Mouse (Mus musculus) lung, adult 2 months (tissue): ENCODE data around the gene Ppm1m. TPM values are rescaled to one million over a fixed set of nuclear protein-coding genes. Genes with fewer than 3 reads are reported as not detected.
"Not testable (repeated sequence)": the region's sequence is repeated elsewhere in the genome, so short reads cannot be mapped to it uniquely, and the experiment has no call there.

Experiments used
- DNase-seq: peaks from one replicate; pipeline ENCODE4 v3.0.0; 2022
- H3K4me1 ChIP-seq: fragments of 200-500 bp; 2 replicates; pipeline ENCODE4 v1.6.1; 2011; ENCODE audit warnings: low read length; ENCODE audit not compliant: control insufficient read depth, insufficient read depth
- H3K4me3 ChIP-seq: fragments of 200-500 bp; replicated peaks from 2 replicates; pipeline ENCODE3; 2011; ENCODE audit warnings: low read depth, mild to moderate bottlenecking, control low read depth, low read length; ENCODE audit errors: extremely low read depth
- CTCF ChIP-seq: fragments of 200-500 bp; IDR thresholded peaks from 2 replicates; pipeline ENCODE4 v1.5.1; 2011; ENCODE audit warnings: mild to moderate bottlenecking, low read length, control low read depth; ENCODE audit not compliant: insufficient read depth
- POLR2A ChIP-seq: fragments of 200-500 bp; IDR thresholded peaks from 2 replicates; pipeline ENCODE4 v1.6.1; 2011; ENCODE audit warnings: low read depth, mild to moderate bottlenecking, control low read depth, low read length, borderline replicate concordance; ENCODE audit errors: extremely low read depth
- WGBS: fragments of 180-500 bp; shearing (Covaris S2); methylation state at CpG from one replicate; pipeline ENCODE4 v1.1.7; 2018; 5-methylcytosine and 5-hydroxymethylcytosine counted together
- polyA plus RNA-seq: library from polyadenylated mRNA; depleted of rRNA; stranded (reverse); fragments of >200 nt; gene quantifications from 2 replicates; pipeline ENCODE4 v1.2.3, GENCODE M21; 2012

Ppm1m gene
- polyA plus RNA-seq, 1 experiment, result 60.7 TPM

DNA sequence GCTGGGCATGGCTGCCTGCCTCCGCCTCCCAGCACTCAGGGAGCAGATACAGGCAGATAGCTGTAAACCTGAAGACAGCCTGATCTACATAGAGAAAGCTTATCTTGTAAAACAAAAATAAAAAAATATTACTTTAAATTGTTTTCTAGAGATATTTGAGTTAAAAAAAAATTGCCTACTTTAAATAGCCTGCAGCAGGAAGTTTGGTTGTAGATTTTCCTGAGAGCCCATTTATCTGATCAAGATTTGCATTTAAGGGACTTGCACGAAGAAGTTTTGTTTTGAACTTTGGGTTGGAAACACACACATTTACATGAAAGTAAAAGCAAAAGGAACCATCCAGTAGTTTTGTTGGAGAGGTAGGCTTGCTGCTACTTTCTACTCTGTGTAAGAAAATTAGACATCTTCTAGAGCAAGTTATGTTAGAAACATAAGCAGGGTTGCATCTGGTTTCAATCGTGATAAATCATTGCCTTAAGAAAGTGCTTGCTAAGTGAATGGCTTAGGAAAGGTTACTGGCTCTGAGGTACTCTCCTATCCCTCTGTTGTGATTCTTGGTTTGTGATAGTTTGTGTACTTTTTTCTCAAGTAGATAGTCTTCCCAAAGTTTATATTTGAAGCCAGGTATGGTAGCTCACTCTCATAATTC is 23.9 kb downstream of the Ppm1m start:
- peaks cover 16% of the 10 kb centered on the region for H3K4me1 ChIP-seq
- H3K4me3 ChIP-seq, result no peak overlapping the region
- no peak for TF ChIP-seq POLR2A
- no peak for TF ChIP-seq CTCF
- WGBS, result 29% methylated on average over 3 of the region's 3 CpGs
- no peak for DNase-seq

DNA sequence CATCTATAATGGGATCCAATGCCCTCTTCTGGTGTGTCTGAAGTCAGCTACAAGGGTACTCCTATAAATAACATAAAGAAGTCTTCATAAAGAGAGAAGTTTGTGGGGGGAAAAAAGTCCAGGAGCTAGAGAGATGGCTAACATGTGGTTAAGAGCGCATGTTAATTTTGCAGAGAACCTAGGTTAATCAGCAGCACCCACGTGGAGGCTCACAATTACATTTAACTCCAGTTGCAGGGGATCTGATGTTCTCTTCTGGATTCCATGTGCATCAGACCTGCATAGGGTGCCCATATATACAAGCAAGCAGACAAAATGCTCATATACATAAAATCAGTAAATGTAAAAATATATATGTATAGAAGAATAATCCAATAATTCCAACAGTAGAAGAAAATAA is 26.2 kb downstream of the Ppm1m start:
- DNase-seq, result no peak
- no peak for TF ChIP-seq CTCF
- TF ChIP-seq POLR2A, result no peak
- 49% methylated on average over 2 of the region's 2 CpGs for WGBS
- peaks cover 16% of the 10 kb centered on the region for H3K4me1 ChIP-seq
- no peak overlapping the region for H3K4me3 ChIP-seq

DNA sequence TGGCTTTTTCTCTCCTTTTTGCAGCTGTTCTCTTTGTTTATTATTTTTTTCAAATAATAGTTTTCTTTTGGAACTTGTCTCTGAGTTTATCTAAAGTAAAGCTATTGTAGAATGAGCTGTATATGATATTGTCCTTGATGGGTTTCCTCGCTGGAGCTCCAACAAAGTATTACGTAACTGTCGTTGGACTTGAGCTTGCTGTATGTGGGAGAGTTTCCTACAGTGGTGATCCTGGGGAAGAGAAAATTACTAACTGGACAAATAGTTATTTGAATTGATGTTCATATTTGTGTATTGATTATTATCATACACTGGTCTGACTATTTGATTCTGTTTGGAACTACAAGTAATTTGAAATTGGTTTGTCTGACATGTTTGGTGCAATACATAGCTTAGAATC is 27.0 kb downstream of the Ppm1m start:
- no peak for DNase-seq
- WGBS, result 3% methylated on average over 3 of the region's 3 CpGs
- Histone ChIP-seq H3K4me1 (peaks cover 16% of the 10 kb centered on the region), H3K4me3 (peak overlapping the region; percentile 37)
- no peak for TF ChIP-seq CTCF
- TF ChIP-seq POLR2A, result no peak

DNA sequence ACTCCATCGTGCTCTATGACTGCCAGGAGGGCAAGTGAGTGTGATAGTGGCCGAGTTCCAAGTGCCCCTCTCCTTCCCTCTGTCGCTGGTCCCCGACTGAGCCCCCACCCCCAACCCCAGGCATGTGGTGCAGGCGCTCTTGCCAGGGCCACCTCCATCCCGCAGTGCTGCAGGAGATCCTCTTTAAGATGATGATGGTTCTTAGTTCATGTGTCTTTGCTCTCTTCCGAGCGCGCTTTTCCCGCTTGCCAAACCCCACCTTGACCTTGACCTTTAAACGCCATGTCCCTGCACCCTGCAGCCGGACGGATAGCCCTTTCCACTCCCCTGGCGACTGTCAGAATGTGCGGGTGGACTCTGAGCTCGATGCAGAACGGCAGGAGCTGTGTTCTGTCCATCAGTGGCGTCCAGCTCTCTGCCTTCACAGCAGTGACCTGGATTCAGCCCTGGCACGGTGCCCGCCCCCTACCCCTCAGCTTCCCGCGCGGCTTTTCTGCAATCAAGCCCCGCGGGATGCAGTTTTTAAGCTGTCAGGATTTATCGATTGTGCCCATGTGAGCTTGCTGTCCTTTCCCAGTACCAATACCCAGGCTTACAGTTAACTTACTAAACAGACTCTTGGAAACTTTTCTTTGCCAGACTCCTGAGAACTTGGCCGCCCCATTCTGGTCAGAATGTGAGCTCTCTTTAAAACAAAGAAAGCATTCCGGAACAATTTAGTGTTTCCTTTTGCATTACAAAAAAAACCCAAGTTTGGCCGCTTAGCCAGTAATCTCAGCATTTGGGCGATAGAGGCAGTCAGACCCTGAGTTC is 28.0 kb downstream of the Ppm1m start:
- DNase-seq, result peak; percentile 68
- WGBS, result under 1% methylated on average over 30 of the region's 30 CpGs
- Histone ChIP-seq H3K4me3 (peak overlapping the region; percentile 98), H3K4me1 (peaks cover 13% of the 10 kb centered on the region)
- TF ChIP-seq CTCF (no peak), POLR2A (peak; percentile 10; the same call in 1 of the 2 replicates)

DNA sequence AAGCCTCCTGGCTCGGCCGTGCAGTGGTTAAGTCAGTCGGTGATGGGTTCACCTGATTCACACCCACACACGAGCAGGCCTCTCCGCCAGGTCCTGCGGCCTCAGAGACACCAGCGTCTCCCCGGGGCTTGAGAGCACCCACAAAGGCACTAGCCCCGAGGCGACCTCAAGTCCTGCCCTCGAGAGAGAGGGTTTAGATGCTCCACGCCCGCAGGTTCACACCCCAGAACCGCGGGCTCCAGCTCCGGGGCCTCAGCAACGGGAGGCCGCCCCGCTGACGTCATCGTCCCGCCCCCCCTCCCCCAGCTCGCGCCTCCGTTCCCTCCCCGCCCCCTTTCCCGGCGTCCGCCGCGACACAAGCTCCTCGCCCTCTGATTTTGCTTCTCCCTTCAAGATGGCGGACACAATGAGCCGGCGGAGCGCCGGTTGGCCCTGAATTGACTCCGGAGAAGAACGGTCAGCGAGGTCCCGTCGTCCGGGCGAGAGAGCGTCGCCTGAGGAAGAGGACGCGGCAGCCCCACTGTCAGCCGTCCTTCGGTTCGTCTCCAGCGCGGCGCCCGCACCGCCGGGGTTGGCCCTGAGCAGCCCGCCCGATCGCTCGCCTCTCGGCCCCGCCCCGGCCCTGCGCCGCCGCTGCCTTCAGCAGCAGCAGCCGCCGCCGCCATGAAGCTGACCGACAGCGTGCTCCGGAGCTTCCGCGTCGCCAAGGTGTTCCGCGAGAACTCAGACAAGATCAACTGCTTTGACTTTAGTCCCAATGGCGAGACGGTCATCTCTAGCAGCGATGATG is 28.8 kb downstream of the Ppm1m start, which contains the start of gene Wdr82:
TSS of gene Wdr82 (plus strand) at position 373 of the 790 bp plus-strand sequence.
- peak; percentile 87 for DNase-seq
- under 1% methylated on average over 81 of the region's 81 CpGs for WGBS
- Histone ChIP-seq H3K4me3 (peak within 1 kb of the TSS; percentile 98), H3K4me1 (peaks cover 9% of the 10 kb centered on the region)
- TF ChIP-seq CTCF (no peak), POLR2A (peak; percentile 86; the same call in 1 of the 2 replicates)

DNA sequence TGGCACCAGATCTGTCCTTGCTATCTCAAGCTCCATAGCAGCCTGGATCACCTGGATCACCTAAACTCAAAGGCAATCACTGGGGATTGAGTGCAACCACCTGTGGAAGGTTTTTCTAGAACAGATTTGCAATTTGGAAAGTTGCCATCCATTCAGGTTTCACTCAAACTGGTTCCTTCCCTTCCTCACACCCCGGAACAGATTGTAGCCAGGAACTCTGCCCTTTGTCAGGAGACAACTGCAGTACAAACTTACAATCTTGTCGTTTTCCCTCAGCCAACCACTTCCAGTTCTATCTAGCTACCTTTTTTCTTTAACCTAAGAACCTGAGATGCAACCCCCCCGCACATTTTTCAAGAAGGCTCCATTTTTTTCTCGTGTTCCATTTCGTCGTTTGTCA is 29.6 kb downstream of the Ppm1m start:
- 40% methylated on average over 6 of the region's 6 CpGs for WGBS
- no peak for DNase-seq
- TF ChIP-seq POLR2A (no peak), CTCF (no peak)
- peaks cover 8% of the 10 kb centered on the region for H3K4me1 ChIP-seq
- no peak overlapping the region for H3K4me3 ChIP-seq

DNA sequence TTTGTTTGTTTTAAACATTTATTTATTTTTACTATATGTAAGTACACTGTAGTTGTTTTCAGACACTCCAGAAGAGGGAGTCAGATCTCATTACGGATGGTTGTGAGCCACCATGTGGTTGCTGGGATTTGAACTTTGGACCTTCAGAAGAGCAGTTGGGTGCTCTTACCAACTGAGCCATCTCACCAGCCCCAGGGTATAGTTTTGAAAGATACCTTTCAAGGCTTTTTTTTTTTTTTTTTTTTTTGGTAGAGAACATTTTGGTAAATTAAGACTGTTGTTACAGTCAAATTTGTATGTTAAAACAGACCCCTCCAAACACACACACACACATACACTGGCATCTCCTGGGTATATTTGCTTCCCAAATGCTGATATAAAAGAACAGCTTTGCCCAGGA is 30.5 kb downstream of the Ppm1m start:
- WGBS, result 55% methylated on average over 1 of the region's 1 CpGs
- DNase-seq, H3K4me3 ChIP-seq, H3K4me1 ChIP-seq: not testable (repeated sequence)

DNA sequence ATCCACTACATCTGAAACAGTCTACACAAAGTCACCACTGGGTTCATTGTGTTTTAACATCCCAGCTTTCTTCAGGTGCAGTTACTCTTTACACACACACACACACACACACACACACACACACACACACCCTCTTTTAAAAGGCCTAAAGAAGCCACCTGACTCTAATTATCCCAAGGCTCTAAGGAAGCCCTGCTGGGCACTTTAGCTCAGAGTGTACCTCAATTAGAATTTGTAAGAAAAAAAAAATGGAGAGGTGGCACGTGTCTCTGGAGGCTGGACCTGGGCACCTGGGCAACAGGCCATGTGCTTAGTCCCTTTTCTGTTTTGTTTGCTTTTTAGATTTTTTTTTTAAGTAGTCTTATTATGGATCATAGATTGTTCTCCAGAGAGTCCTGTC is 31.8 kb downstream of the Ppm1m start:
- 51% methylated on average over 1 of the region's 1 CpGs for WGBS
- H3K4me3 ChIP-seq, result no peak overlapping the region
- DNase-seq, result no peak
- peaks cover under 1% of the 10 kb centered on the region; the same call in 1 of the 2 replicates for H3K4me1 ChIP-seq
- no peak for TF ChIP-seq POLR2A
- no peak for TF ChIP-seq CTCF

DNA sequence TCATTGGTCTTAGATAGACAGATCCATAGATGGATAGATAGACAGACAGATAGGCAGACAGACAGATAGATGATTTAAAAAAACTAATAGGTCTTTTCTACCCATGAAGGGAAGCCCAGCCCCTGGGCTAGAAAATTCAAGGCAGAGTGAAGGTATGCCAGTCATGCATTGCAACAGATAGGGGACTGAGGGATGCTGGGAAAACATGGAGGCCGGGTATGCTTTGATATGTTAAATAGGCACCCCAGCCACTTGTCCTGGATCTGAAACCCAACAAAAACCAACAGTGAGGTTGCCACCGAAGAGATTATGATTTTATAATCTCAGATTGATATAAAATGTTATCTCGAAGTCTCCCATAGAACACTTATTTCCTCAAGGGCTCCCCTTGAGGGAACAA is 32.3 kb downstream of the Ppm1m start:
- WGBS, result 67% methylated on average over 3 of the region's 3 CpGs
- TF ChIP-seq POLR2A (no peak), CTCF (no peak)
- DNase-seq, result no peak
- Histone ChIP-seq H3K4me3 (no peak overlapping the region), H3K4me1 (no peaks in the 10 kb centered on the region)

DNA sequence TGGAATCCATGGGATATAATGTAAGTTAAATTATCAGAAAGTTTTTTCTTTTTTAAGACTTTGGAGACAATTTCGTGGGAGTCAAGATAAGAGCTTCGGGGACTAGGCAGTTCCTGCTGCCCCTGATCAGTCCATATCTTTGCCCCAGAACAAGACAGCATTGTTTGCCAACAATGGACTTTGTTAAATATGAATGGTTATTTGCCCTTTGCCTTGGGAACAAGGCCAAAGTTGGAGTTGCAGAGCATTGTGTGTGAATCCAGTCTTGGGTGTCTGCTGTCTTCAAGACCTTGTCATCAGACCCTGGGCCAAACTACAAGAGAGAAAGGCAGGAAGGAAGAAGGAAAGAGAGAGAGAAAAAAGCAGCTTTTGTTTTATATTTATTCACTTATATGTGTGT is 32.8 kb downstream of the Ppm1m start:
- no peak for TF ChIP-seq CTCF
- TF ChIP-seq POLR2A, result no peak
- Histone ChIP-seq H3K4me1 (no peaks in the 10 kb centered on the region), H3K4me3 (no peak overlapping the region)
- DNase-seq, result no peak
- WGBS, result 42% methylated on average over 2 of the region's 2 CpGs
